Mouse (Mus musculus) lung, adult 18-20 months (tissue): ENCODE results near the gene Cd36.

ENCODE experiments used
- DNase-seq, 2 experiments: peaks; one replicate each; pipeline ENCODE4 v3.0.0; 2022; ENCODE audit warnings: mixed read lengths in 2 of 2

The Cd36 gene

GRCm38 (mm10) chr5:17857871-17858270 lies 30.7 kb downstream of the Cd36 start:
- DNase-seq: no peak

GRCm38 (mm10) chr5:17857262-17857661 lies 31.3 kb downstream of the Cd36 start:
- no peak for DNase-seq

- no peak for DNase-seq
Measured at GRCm38 (mm10) chr5:17854127-17854923, 34.3 kb downstream of the Cd36 start.

- peak in 1 of 2 experiments; percentile 22 for DNase-seq
Measured at GRCm38 (mm10) chr5:17850582-17850981, 38.0 kb downstream of the Cd36 start.

- DNase-seq: peak; percentile 73 to 83
Measured at GRCm38 (mm10) chr5:17849582-17849981, 39.0 kb downstream of the Cd36 start.

- no peak for DNase-seq
Measured at GRCm38 (mm10) chr5:17848733-17849132, 39.9 kb downstream of the Cd36 start.

- DNase-seq: no peak
Measured at GRCm38 (mm10) chr5:17848267-17848666, 40.3 kb downstream of the Cd36 start.

GRCm38 (mm10) chr5:17843921-17844320 lies 44.7 kb downstream of the Cd36 start:
- DNase-seq: no peak

- DNase-seq: no peak
Measured at GRCm38 (mm10) chr5:17843316-17843715, 45.3 kb downstream of the Cd36 start.

GRCm38 (mm10) chr5:17842111-17842729 lies 46.4 kb downstream of the Cd36 start:
- no peak for DNase-seq

- DNase-seq: no peak
Measured at GRCm38 (mm10) chr5:17839549-17839948, 49.1 kb downstream of the Cd36 start.

- DNase-seq: no peak
Measured at GRCm38 (mm10) chr5:17836408-17836807, 52.2 kb downstream of the Cd36 start.

GRCm38 (mm10) chr5:17835302-17836097 lies 53.1 kb downstream of the Cd36 start:
- no peak for DNase-seq

- no peak for DNase-seq
Measured at GRCm38 (mm10) chr5:17833797-17834196, 54.8 kb downstream of the Cd36 start.

GRCm38 (mm10) chr5:17830536-17830935 lies 58.1 kb downstream of the Cd36 start:
- no peak for DNase-seq

GRCm38 (mm10) chr5:17828713-17829544 lies 59.7 kb downstream of the Cd36 start:
- DNase-seq: no peak

GRCm38 (mm10) chr5:17821395-17821794 lies 67.2 kb downstream of the Cd36 start:
- no peak for DNase-seq

- DNase-seq: no peak
Measured at GRCm38 (mm10) chr5:17820239-17820999, 68.2 kb downstream of the Cd36 start.

GRCm38 (mm10) chr5:17816170-17816569 lies 72.4 kb downstream of the Cd36 start:
- DNase-seq: peak in 1 of 2 experiments; percentile 29

- DNase-seq: no peak
Measured at GRCm38 (mm10) chr5:17810336-17810735, 78.3 kb downstream of the Cd36 start.

- no peak for DNase-seq
Measured at GRCm38 (mm10) chr5:17806774-17807377, 81.7 kb downstream of the Cd36 start.
